Mouse (Mus musculus): Measurements from ENCODE around the gene Gcgr.
"Not testable (repeated sequence)": the region's sequence is repeated elsewhere in the genome, so short reads cannot be mapped to it uniquely, and the experiment has no call there.

The Gcgr gene

DNA sequence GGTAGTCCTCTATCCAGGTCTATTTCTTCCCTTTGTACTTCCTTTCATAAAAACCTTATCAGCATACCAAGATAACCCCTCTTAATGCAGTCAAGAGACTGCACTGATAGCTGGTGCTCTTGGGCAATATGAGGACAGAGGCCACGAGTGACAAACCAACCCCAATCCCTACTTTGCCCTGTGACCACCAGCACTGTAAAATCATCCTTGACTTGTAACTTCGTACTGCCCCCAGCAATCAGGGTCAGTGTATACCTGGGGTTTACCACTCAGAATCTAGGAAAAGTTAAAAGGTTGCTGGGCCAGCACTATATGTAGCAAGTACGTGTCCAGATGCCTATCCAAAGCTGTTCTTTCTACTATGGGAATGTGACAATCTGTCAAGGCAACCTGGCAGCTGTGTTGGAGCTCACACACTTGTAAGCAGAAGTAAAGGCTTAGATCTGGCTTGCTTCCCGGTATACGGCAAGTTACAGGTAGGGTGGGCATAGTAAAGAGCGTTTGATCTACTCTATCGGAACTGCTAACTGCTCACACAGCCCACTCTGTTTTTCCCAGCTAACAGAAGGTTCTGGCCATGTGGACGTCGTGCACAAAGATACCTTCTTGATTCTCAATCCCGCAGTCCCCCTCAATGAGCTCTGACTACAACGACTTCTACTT is 41.4 kb downstream of the Gcgr start:
- no peak for DNase-seq (ENCODE audit: low spot score in 2 of 2)

DNA sequence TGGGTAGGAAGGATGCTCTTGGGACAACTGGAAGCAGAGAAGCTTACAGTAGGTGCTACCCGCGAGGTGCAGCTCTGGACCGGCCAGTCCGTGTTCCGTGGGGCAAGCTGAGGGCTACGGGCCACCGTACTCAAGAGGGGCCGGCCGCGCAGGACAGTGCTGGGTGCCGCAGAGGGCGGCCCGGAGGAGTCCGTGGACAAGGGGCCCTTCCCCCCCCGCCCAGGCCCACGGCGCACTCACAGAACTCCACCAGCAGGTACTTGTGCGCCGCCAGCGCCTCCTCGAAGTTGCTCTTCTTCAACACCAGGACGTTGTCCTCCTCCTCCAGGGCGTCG is 41.9 kb downstream of the Gcgr start:
- no peak for DNase-seq (ENCODE audit: low spot score in 2 of 2)

DNA sequence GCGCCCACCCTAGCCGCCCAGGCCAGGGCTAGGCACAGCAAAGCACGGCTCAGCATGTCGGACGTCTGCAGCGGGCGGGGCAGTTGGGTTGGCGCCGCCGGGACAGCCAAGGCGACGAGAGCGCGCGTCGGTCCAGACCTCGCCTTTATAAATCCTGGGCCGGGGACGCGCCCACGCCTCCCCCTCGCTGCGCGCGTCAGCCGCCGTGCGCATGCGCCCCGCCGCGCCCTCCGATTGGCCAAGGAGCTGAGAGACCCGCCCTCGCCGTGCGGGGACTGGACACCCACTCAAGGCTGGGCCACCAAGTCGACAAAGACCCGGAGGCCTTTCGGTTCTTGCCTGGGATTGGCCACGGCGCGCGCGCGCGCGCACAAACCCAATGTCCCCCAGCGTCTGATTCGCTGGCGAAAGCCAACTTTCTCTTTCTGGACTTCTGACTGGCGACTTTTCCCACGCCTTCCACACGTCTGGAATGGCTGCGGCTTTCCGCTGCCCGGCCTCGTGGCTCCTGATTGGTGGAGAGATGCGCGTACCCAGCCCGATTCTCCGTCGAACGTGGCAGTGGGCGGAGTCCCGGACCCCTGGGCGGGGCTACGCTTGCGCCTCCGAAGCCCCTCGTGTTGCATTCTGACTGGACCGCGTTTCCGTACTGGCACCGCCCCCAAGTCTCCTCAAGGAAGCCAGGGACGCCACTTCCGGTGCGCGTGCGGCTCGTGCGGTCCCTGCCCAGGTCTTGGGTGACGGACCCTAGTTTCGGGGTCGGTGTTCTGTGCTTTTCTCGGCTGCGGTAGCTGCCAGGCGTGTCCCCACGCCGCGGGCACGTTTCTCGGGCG is 42.5 kb downstream of the Gcgr start, which contains the start of gene P4hb:
TSS of gene P4hb (minus strand) at position 502 of the 833 bp plus-strand sequence.
- peak; percentile 99 to 100 for DNase-seq (ENCODE audit: low spot score in 2 of 2)

DNA sequence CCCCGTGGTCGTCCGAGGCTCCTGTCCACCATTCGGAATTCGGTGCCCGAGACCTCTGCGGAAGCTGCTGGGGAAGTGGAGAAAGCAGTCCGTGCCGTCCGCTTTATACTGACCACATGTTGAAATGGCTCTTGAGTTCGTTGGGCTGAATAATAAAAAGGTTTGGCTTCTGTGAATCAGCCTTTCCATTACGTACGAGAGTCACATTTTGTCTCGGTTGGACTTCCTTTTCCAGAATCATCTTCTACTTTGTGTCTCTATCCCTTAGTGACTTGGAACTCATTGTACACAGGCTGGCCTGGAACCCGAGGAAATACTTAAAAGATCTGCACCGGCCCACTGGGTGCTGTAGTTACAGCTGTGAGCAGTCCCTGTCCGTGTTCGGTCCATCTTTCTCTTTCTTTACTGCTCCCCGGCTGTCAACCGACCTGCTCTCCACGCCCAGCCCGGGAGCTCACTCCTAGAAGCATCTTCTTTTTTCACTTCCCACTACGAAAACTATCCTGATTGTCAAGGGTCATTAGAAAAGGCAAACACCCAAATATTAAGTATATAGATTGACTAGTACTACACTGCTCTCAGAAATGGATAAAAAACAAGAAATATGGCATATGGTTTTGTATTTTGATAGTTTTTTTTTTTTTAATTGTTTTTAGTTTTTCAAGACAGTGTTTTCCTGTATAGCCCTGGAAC is 43.2 kb downstream of the Gcgr start:
- DNase-seq (ENCODE audit: low spot score in 2 of 2) = no peak

DNA sequence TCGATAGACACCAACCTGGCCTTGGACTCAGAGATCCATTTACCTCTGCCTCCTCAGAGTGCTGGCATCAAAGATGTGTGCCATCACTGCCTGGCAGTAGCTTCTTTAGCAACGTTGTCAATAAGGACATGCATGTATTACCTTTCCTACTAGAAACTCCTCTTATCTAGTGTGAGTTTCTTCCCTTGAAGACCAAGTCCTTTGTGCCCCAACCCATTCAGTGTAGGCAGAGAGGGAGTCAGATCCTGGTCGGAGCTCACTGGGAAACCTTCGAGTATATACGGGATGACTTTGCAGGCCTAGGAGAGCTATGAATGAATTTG is 43.7 kb downstream of the Gcgr start:
- no peak for DNase-seq (ENCODE audit: low spot score in 2 of 2)

DNA sequence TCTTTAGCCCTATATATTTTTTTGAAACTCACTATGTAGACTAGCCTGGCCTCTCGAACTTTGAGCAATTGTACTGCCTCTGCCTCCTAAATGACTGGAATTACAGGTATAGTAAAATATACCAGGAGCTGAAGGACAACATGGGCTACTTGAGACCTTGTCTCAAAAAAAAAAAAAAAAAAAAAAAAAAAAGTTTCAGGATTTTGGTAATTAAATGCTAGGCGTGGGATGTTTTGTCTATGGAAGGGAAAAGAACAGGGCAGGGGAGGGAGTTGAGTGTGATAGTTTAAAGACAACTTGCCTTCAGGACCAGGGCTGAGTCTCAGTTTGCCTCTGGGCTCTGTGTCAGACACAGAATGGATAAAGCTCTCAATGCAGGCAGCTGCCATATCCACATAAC is 44.5 kb downstream of the Gcgr start:
- no peak for DNase-seq (ENCODE audit: low spot score in 2 of 2)

DNA sequence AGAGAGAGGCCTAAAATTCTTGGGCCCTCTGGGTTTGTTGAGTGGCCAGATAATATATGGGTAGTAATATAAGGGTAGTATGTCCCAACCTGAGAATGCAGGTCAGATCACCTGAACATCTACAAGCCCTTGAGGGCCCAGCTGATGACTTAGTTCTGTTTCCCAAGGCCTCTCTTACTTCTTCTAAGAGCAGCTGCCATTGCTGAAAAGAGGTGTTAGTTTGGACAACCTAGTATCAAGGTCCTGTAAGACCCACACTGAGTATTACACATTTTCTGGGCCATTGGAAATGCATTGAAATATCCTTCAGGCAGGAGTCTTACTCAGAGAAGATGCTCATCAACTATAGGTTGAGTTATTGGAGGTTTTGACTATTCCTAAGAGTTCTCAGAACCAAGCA is 45.4 kb downstream of the Gcgr start:
- no peak for DNase-seq (ENCODE audit: low spot score in 2 of 2)

DNA sequence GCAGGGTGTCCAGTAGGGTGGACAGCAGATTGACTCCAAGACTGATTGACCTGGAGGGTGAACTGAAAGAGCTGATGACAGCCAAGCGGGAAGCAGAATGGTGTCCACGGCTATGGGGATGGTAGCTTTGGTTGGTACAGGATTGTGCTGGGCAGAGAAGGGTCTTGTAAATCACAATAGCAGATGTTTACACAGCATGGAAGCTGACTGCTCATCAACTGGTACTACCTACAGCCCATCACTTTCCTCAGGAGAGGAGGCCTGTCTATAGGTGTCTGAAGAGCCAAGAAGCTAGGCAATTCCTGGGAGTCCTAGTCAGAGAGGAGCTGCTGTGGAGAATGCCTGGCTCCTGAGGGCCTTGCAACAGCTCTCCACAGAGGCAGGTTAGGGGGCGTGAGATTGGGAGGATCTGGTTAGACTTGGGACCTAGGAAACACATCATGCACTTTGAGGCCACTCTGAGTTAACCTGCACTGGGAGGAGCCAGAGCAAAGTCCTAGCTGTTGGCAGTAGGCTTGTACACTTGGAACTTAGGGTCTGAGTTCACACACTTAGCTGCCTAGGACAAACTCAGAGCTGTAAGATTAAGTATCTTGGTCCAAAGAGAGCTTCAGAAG is 46.0 kb downstream of the Gcgr start:
- no peak for DNase-seq (ENCODE audit: low spot score in 2 of 2)

DNA sequence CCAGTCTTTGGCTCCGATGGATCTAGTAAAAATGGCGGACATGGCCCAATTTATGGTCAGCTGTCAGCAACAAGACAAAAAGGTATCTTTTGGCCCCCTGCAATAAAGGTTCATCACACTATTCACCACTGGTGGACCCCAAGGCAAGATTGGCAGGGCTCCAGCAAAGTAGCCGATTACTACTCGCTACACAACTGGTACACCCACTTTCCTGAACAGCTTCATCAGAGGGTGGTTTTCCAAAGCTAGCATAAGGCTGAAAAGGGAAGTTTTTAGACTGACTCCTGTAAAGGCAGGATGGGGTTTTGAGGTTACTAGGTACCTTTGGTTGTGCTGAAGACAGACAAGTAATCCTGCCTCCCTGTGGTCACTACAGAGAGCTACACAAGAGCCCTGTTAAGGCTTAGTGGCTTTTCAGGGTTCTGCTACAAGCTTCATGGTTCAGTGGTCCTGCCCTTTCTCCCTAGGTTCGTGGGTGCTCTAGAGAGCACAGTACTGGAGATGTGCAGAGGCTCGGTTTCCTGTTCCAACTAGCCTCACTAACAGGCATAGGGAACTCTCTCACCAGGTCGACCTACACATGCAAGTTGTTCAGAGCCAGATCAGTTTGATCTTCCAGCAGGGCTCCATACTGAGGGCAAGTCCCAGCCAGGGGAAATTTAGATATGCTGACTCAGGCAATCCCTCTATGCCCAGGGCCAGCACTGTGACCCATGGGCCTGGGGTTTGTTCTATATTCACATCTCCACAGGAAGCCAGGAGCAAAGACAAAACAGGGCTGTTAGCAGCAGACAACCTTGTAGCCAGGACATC is 46.9 kb downstream of the Gcgr start:
- no peak for DNase-seq (ENCODE audit: low spot score in 2 of 2)

DNA sequence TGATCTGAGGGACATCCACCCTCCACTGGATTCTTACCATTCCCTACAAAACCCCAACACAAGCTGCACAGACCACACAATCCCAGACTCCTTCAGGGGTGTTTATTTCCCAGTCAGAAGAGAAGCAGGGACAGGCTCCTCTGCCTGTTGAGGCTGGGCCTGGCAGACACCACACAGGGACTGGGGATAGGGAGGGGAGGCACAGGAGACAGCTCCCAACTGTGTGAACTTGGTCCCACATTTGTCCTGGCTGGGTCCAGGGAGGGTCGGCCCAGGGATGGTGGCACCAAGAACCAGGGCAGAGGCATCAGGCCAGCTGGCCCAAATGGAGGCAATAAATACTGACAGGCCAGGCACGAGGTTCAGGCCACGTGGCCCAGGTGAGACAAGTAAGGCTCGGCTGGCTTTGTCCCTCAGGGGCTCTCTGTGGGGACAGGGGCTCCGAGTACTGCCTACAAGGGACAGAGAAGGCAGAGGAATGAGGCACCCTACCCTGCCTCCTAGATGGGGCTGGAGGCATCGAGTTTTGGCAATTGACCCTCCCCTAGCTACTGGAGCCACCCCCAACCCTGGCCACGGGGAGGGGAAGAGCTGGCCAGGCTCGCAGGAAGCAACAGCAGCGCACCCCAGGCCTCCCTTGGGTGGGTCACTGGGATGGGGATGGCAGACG is 47.7 kb downstream of the Gcgr start:
- DNase-seq (ENCODE audit: low spot score in 2 of 2) = no peak

DNA sequence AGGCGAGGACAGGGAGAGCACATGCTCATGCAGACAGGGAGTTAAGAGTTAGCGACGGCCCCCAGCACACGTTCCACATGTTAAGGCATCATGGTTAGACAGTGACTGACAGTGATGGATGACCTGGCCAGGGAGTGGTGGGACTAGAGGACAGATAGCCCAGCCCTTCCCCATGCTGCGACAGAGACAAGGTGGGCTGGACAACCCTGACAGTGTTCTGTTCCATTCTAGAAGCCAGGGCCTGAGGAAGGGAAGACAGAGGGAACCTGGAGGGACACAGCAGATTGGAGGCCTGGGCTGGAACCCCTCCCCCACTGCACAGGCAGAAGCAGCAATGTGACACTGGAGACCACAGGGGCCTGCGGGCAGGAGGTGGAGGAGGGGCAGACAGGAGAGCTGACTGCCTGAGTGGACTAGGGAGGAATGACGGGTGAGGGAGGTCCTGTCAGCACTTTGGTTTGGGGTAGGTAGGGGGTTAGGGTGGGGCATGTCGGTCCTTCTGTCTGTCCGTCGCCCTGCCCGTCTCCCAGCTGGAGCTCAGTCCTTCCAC is 48.3 kb downstream of the Gcgr start:
- no peak for DNase-seq (ENCODE audit: low spot score in 2 of 2)

DNA sequence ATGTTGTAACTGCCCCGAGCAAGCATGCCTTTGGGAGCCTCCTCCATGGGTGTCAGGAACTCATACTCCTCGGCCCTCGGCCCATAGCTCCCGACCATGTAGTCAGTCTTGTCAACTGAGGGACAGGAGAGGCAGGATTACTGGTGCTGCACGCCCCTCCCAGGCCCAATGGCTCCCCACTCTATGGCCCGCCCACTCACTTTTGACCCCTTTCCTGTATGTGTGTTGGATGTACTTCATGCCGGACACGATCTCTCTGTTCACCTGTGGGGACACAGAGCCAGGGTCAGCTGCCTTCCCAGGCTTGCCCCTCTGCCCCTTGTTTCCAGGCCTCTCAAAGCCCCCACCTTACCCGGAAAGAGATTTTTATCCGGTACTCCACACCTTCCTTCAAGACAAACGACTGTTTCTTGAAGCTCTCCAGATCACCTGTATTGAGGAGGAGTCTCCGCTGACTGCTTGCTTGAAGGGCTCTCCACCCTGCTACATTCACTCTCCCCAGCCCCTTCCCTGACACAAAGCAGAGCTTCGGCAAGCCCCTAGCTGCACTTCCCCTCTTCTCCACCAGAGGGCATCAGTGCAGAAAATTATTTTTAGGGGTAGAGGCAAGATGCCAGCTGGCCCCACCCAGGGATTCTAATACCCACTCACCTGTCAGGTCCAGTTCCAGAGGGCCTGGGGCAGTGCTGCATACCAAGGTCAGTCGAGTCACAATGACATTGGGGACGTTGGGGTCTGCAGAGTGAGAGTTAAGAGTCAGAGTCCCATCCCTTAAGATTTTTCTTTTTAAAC is 49.0 kb downstream of the Gcgr start:
- peak in 1 of 2 experiments; percentile 61 for DNase-seq (ENCODE audit: low spot score in 2 of 2)

DNA sequence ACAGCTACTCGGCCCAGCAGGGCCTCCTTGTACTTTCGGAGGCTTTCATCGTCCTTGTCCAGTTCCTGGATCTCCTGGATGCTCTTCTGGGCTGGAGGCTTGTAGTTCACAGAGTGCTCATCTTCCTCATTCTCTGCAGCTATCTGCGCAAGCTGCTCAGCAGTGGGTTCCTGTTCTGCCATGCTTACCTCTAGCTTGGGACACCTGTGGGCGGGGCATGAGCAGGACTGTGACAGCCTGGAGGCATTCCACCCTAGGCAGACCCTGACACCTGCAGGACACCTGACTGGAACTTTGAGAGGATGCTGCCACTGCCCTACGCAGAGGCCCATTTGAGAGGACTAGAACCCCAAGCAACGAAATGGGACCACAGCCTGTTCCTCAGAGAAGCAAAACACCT is 49.7 kb downstream of the Gcgr start:
- DNase-seq (ENCODE audit: low spot score in 2 of 2) = peak in 1 of 2 experiments; percentile 20

DNA sequence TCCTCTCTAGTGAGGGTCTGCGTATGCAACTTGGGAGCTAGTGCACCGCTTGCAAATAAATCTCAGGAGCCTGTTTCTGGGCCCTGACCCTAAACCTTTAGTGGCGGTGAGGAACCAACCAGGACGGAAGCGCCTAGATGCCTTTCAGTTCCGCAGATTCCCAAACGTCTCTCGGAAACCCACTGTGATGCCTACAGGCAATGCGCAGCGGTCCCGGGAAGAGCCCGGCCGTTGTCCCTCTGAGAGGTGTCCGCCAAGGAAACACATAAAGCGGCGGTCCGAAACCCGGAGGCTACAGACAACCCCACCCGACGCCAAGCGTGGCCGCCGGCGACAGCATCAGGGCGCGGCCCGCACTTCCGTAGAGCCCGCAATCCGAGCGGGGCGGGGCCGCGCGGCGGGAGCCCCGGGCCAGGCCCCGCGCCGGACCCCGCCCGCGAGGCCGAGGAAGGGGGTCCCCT is 50.4 kb downstream of the Gcgr start:
- DNase-seq (ENCODE audit: low spot score in 2 of 2) = peak in 1 of 2 experiments; percentile 35

DNA sequence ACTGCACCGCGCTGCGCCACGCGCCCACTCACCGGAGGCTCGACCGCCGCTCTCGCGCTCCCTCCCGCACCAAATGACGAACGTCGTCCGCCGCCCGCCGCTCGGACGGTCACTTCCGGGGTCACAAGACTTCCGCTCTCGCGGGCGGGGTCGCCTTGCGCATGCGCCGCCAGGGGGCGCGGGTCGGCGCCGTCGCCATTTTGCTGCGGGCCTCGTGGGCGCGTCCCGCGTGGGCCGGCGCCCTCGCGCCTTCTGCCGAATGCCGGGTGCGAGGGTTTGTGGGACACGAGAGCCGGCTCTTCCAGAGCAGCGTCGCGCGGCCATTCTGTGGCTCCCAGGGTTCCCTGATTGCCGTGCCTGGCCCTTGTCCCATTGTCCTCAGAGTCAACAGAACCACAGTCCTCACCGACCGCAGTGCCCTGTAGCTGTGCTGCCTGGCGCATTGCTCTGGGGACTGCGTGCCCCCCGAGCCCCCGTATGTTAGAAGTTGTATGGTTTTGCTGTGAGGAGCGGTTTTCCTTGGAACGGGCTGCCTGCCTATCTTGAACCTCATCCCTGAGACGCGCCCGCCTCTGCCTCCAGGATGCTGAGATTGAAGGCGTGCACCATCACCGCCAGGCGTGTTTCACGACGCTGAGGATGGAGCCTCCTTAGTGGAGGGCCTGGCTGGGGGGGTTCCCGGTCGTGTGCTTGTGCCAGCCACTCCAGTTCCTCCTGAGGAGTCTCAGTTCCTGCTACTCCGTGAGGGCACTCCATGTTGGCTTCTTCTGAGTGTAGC is 51.2 kb downstream of the Gcgr start, which contains the start of gene Arhgdia:
TSS of gene Arhgdia (minus strand) at position 135 of the 778 bp plus-strand sequence.
- peak; percentile 76 to 86 for DNase-seq (ENCODE audit: low spot score in 2 of 2)

DNA sequence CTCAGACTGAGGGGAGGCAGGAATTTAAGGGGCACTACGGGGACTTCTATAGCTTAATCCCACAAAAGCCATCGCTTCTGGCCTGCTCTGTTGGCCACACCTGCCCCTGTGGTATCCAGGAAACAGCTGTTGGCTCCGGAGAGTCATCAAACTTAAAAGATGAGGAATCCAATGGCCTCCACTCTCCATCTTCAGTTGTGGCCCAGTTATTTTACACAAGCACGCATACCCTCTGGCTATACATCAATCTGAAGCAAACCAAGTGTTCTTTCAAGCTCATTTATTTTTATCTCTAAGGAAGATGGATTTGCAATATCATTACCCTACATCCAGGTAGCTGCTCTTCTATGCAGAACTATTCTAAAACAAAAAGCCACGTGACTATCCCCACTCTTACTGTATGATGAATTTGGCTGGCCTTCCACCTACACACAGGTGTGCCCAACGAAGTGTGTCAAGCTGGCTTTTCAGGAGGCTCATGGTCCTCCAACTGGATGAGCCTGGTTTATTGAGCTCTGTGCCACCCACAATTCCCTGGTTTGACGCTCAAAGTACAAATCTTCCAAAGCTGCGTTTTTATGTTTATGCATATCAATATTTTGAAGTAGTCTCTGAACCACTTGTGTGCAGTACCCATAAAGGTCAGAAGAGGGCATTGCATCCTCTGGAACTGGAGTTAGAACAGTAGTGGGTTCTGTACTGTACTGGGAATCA is 51.9 kb downstream of the Gcgr start:
- no peak for DNase-seq (ENCODE audit: low spot score in 2 of 2)

DNA sequence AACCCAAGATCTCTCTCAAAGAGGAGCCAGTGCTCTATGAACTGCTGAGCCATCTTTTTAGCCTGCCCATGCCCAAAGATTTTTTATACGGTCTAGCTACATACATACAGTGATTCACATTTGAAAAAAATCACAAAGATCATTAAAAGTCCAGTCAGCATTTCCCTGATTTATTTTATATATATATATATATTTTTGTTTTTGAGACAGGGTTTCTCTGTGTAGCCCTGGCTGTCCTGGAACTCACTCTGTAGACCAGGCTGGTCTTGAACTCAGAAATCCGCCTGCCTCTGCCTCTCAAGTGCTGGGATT is 52.4 kb downstream of the Gcgr start:
- not testable (repeated sequence) for DNase-seq (ENCODE audit: low spot score in 2 of 2)

DNA sequence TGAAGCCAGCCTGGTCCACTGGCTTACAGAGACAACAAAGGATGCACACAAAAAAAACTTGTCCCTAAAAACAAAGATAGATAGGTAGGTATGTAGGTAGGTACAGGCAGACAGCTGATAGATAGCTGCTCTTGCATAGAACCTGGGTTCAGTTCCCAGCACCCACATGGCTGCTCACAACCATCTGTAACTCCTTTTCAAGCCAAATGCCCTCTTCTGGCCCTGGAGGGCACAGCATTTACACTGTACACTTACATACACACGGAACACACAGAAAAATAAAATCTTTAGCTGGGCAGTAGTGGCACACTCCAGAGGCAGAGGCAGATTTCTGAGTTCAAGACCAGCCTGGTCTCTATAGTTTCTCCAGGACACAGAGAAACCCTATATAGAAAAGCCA is 53.4 kb downstream of the Gcgr start:
- no peak for DNase-seq (ENCODE audit: low spot score in 2 of 2)
